In the genomic region with DNA sequence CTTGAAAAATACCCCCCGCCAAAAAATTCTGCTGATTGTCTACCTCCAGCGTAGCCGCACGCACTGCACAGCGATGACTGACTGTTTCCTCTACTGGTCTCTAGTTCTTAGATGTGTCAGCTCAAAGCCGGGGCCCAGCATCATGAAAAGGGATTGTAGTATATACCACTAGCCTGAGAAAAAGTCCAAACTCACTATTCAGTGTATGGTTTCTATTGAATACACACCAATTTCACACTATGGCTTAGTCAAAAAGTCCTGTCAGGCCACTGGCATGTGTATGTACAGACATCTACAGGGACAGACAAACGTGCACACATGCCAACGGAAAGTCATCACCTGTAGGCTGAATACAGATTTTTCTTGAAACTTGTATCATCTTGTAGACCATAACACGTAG, we compare ENCODE assay signal across 17 mouse cellular contexts.
DNase-seq lines count a peak whose midpoint lies in the region; ATAC-seq and TF ChIP-seq lines count a peak whose summit lies in the region.
"Had no signal": no experiment of that assay in that cellular context is flagged by ENCODE, and none has a peak within 500 bp of the region (broad histone marks: within the 10 kb centered on the region; RNA-seq: fewer than 3 reads in every experiment).

No protein-coding gene starts in this region.

- no peak for TF ChIP-seq POLR2A in limb, embryonic 14.5 days (IDR thresholded peaks at IDR 0.05; ENCODE audit: borderline replicate concordance, extremely low read depth, insufficient read depth, insufficient read length)

- no peaks in the 10 kb centered on the region for H3K9me3 ChIP-seq in limb, embryonic 13.5 days
- H3K9me3 ChIP-seq in limb, embryonic 10.5 days (replicated peaks): no peaks in the 10 kb centered on the region
- no peaks in the 10 kb centered on the region for H3K9me3 ChIP-seq in limb, embryonic 14.5 days (ENCODE audit: control insufficient read depth, low read length)
- H3K9me3 ChIP-seq in forebrain, postnatal 0 days (ENCODE audit: low read length): no peaks in the 10 kb centered on the region
- H3K9me3 ChIP-seq: embryonic facial prominence, embryonic 12.5 days; hindbrain, embryonic 12.5 days; limb, embryonic 12.5 days; neural tube, embryonic 13.5 days had no signal

- H3K36me3 ChIP-seq in limb, embryonic 13.5 days: no peaks in the 10 kb centered on the region
- no peaks in the 10 kb centered on the region for H3K36me3 ChIP-seq in limb, embryonic 10.5 days
- no peaks in the 10 kb centered on the region for H3K36me3 ChIP-seq in limb, embryonic 14.5 days (ENCODE audit: control insufficient read depth, insufficient read depth, low read length)
- no peaks in the 10 kb centered on the region for H3K36me3 ChIP-seq in forebrain, postnatal 0 days (ENCODE audit: insufficient read depth)
- H3K36me3 ChIP-seq: embryonic facial prominence, embryonic 12.5 days; heart, embryonic 12.5 days; hindbrain, embryonic 12.5 days; limb, embryonic 12.5 days; neural tube, embryonic 13.5 days had no signal

- H3K27me3 ChIP-seq in limb, embryonic 13.5 days: no peaks in the 10 kb centered on the region
- H3K27me3 ChIP-seq in limb, embryonic 10.5 days (ENCODE audit: low read depth, poor library complexity, severe bottlenecking): no peaks in the 10 kb centered on the region
- no peaks in the 10 kb centered on the region for H3K27me3 ChIP-seq in limb, embryonic 14.5 days (ENCODE audit: control insufficient read depth, insufficient read depth, low read length)
- no peaks in the 10 kb centered on the region for H3K27me3 ChIP-seq in forebrain, postnatal 0 days (ENCODE audit: insufficient read depth, low read length)
- H3K27me3 ChIP-seq: embryonic facial prominence, embryonic 12.5 days; heart, embryonic 12.5 days; hindbrain, embryonic 12.5 days; limb, embryonic 12.5 days; neural tube, embryonic 13.5 days had no signal

- no peak for ATAC-seq in limb, embryonic 13.5 days (ENCODE audit: low FRiP score, low read depth)
- ATAC-seq in limb, embryonic 14.5 days (ENCODE audit: low FRiP score, low read depth): no peak
- ATAC-seq in forebrain, postnatal 0 days: no peak
- ATAC-seq: liver, postnatal 0 days had no signal

- H3K4me2 ChIP-seq in limb, embryonic 13.5 days (replicated peaks): no peak overlapping the region
- no peak overlapping the region for H3K4me2 ChIP-seq in limb, embryonic 14.5 days (replicated peaks; ENCODE audit: low read depth, low read length, severe bottlenecking)
- no peak overlapping the region for H3K4me2 ChIP-seq in forebrain, postnatal 0 days (ENCODE audit: low read depth)
- H3K4me2 ChIP-seq: embryonic facial prominence, embryonic 12.5 days; heart, embryonic 12.5 days; hindbrain, embryonic 12.5 days; limb, embryonic 12.5 days; midbrain, embryonic 11.5 days; neural tube, embryonic 13.5 days had no signal

- TF ChIP-seq CTCF in forebrain, postnatal 0 days (IDR thresholded peaks at IDR 0.05; ENCODE audit: low read depth): no peak

- DNase-seq in limb, embryonic 10.5 days (ENCODE audit: low spot score): no peak
- peak; percentile 27 for DNase-seq in thymus, postnatal 25 days
- no peak for DNase-seq in thymus, postnatal 0 days (ENCODE audit: low spot score)
- DNase-seq in limb, embryonic 14.5 days (ENCODE audit: low spot score): no peak
- no peak for DNase-seq in cerebellum, adult 18-20 months
- no peak for DNase-seq in forebrain, postnatal 0 days
- DNase-seq: adrenal gland, adult 8-10 months; cerebellum, adult 9-11 months; liver, postnatal 0 days; right cerebral cortex, adult 18-20 months had no signal

- peaks cover 5% of the 10 kb centered on the region; the same call in 1 of the 2 replicates for H3K4me1 ChIP-seq in limb, embryonic 13.5 days
- H3K4me1 ChIP-seq in limb, embryonic 10.5 days: peaks cover 11% of the 10 kb centered on the region; the same call in 1 of the 2 replicates
- H3K4me1 ChIP-seq in limb, embryonic 14.5 days (ENCODE audit: control insufficient read depth, insufficient read depth, low read length): peaks cover 9% of the 10 kb centered on the region; the same call in 1 of the 2 replicates
- no peaks in the 10 kb centered on the region for H3K4me1 ChIP-seq in forebrain, postnatal 0 days (ENCODE audit: insufficient read depth)
- H3K4me1 ChIP-seq: embryonic facial prominence, embryonic 12.5 days; hindbrain, embryonic 12.5 days; neural tube, embryonic 13.5 days had no signal

- H3K27ac ChIP-seq in limb, embryonic 13.5 days: peak overlapping the region; percentile 73; the same call in 1 of the 2 replicates
- H3K27ac ChIP-seq in limb, embryonic 10.5 days: no peak overlapping the region
- H3K27ac ChIP-seq in limb, embryonic 14.5 days (replicated peaks; ENCODE audit: low read depth, low read length): 0 out of 2 replicates have a peak overlapping the region, but pooled peaks have one; percentile 59
- no peak overlapping the region for H3K27ac ChIP-seq in forebrain, postnatal 0 days (ENCODE audit: low read depth, low read length)
- H3K27ac ChIP-seq: hindbrain, embryonic 12.5 days; neural tube, embryonic 13.5 days had no signal

- no peak overlapping the region for H3K9ac ChIP-seq in limb, embryonic 13.5 days
- no peak overlapping the region for H3K9ac ChIP-seq in limb, embryonic 14.5 days (ENCODE audit: low read depth, low read length, severe bottlenecking)
- H3K9ac ChIP-seq in forebrain, postnatal 0 days: no peak overlapping the region
- H3K9ac ChIP-seq: embryonic facial prominence, embryonic 12.5 days; heart, embryonic 12.5 days; hindbrain, embryonic 12.5 days; limb, embryonic 12.5 days; liver, postnatal 0 days; neural tube, embryonic 13.5 days had no signal

- 91% methylated on average over 9 of the region's 9 CpGs for WGBS in limb, embryonic 13.5 days
- WGBS in limb, embryonic 10.5 days: 94% methylated on average over 9 of the region's 9 CpGs
- WGBS in limb, embryonic 14.5 days: 92% methylated on average over 9 of the region's 9 CpGs
- WGBS in forebrain, postnatal 0 days: 94% methylated on average over 9 of the region's 9 CpGs

- no peak overlapping the region for H3K4me3 ChIP-seq in limb, embryonic 13.5 days
- H3K4me3 ChIP-seq in limb, embryonic 10.5 days: no peak overlapping the region
- H3K4me3 ChIP-seq in limb, embryonic 14.5 days (replicated peaks; ENCODE audit: low read length): no peak overlapping the region
- no peak overlapping the region for H3K4me3 ChIP-seq in forebrain, postnatal 0 days (ENCODE audit: low read depth, low read length)
- H3K4me3 ChIP-seq: embryonic facial prominence, embryonic 12.5 days; heart, embryonic 12.5 days; hindbrain, embryonic 12.5 days; limb, embryonic 12.5 days; neural tube, embryonic 13.5 days had no signal

Comparison
In these comparisons a context has a peak if more than half of its experiments do, and no peak if none do; other contexts are left out.
1. H3K27ac ChIP-seq: peak in limb, embryonic 13.5 days (single experiment) and limb, embryonic 14.5 days (single experiment); none in limb, embryonic 10.5 days (single experiment) and forebrain, postnatal 0 days (single experiment).